Mouse (Mus musculus) lung, embryonic 14.5 days (tissue): Measurements from ENCODE around the gene Hspa4. TPM values are rescaled to one million over a fixed set of nuclear protein-coding genes. Genes with fewer than 3 reads are reported as not detected.
A peak's percentile ranks its signal among the peaks of the same experiment; 100 is the strongest.

Source experiments
- ATAC-seq: fragments of 200-750 bp; cut with Nextera tagmentation; 2 replicates; pipeline ENCODE4 v1.8.0; 2017; ENCODE audit warnings: mild to moderate bottlenecking, moderate TSS enrichment, moderate library complexity; ENCODE audit not compliant: insufficient read depth
- DNase-seq: peaks from one replicate; pipeline ENCODE4 v3.0.0-alpha.2; 2015
- H3K27ac ChIP-seq: fragments of 300-500 bp; sonication (generic); 2 replicates; pipeline ENCODE4 v1.5.1; 2014; ENCODE audit warnings: low read depth, mild to moderate bottlenecking, moderate library complexity
- H3K27me3 ChIP-seq: fragments of 300-500 bp; sonication (generic); 2 replicates; pipeline ENCODE4 v1.6.1; 2014; ENCODE audit warnings: low read length, control low read depth; ENCODE audit not compliant: insufficient read depth
- H3K36me3 ChIP-seq: fragments of 300-500 bp; sonication (generic); 2 replicates; pipeline ENCODE4 v1.6.1; 2014; ENCODE audit warnings: control low read depth; ENCODE audit not compliant: insufficient read depth
- H3K4me1 ChIP-seq: fragments of 300-500 bp; sonication (generic); 2 replicates; pipeline ENCODE4 v1.6.1; 2014; ENCODE audit warnings: antibody characterized with exemption, control low read depth; ENCODE audit not compliant: insufficient read depth
- H3K4me2 ChIP-seq: fragments of 300-500 bp; sonication (generic); 2 replicates; pipeline ENCODE4 v1.6.1; 2014; ENCODE audit warnings: mild to moderate bottlenecking
- H3K4me3 ChIP-seq: fragments of 300-500 bp; sonication (generic); 2 replicates; pipeline ENCODE4 v1.5.1; 2014; ENCODE audit warnings: low read depth, low read length
- H3K9ac ChIP-seq: fragments of 300-500 bp; sonication (generic); 2 replicates; pipeline ENCODE4 v1.6.1; 2014
- H3K9me3 ChIP-seq: fragments of 300-500 bp; sonication (generic); 2 replicates; pipeline ENCODE4 v1.6.1; 2016; ENCODE audit warnings: low read depth, low read length, control low read depth
- CTCF ChIP-seq: IDR thresholded peaks from 2 replicates; pipeline ENCODE4 v1.5.1; 2016; ENCODE audit warnings: antibody characterized with exemption, low read depth
- WGBS: fragments of 180-500 bp; shearing (Covaris S2); extraction: QIAGEN DNeasy Blood & Tissue Kit; methylation state at CpG from one replicate; pipeline ENCODE4 v1.1.7; 2014; 5-methylcytosine and 5-hydroxymethylcytosine counted together
- polyA plus RNA-seq: library from polyadenylated mRNA; unstranded; fragments of >200 nt; fragmentation: Nextera tagmentation; extraction: Ambion mirVana; gene quantifications from 2 replicates; pipeline ENCODE4 v1.2.1, GENCODE M21; 2014

The Hspa4 gene
- polyA plus RNA-seq, 1 experiment from 2014 or later = 109 TPM

- ATAC-seq = no peak
Measured at GRCm38 (mm10) chr11:53252186-53253119, 47.8 kb downstream of the Hspa4 start.

GRCm38 (mm10) chr11:53250796-53251195 is 49.5 kb downstream of the Hspa4 start:
- no peaks in the 10 kb centered on the region for H3K36me3 ChIP-seq
- peak; percentile 26 for DNase-seq
- H3K4me3 ChIP-seq = no peak overlapping the region
- ATAC-seq = no peak
- H3K27ac ChIP-seq = no peak overlapping the region
- H3K9me3 ChIP-seq = no peaks in the 10 kb centered on the region
- 76% methylated on average over 14 of the region's 14 CpGs for WGBS
- H3K27me3 ChIP-seq = no peaks in the 10 kb centered on the region
- no peaks in the 10 kb centered on the region for H3K4me1 ChIP-seq
- H3K4me2 ChIP-seq = no peak overlapping the region
- no peak overlapping the region for H3K9ac ChIP-seq
- TF ChIP-seq CTCF = no peak

More at GRCm38 (mm10) chr11:53252186-53253119, 47.8 kb downstream of the Hspa4 start:
- H3K9me3 ChIP-seq = no peaks in the 10 kb centered on the region
- no peaks in the 10 kb centered on the region for H3K36me3 ChIP-seq
- no peak overlapping the region for H3K4me3 ChIP-seq
- no peak overlapping the region for H3K27ac ChIP-seq
- TF ChIP-seq CTCF = no peak
- H3K27me3 ChIP-seq = no peaks in the 10 kb centered on the region
- no peaks in the 10 kb centered on the region for H3K4me1 ChIP-seq
- DNase-seq = no peak
- H3K4me2 ChIP-seq = no peak overlapping the region
- H3K9ac ChIP-seq = no peak overlapping the region
- WGBS = 89% methylated on average over 12 of the region's 12 CpGs

GRCm38 (mm10) chr11:53249686-53250085 is 50.6 kb downstream of the Hspa4 start:
- no peak for ATAC-seq
- 75% methylated on average over 5 of the region's 5 CpGs for WGBS
- DNase-seq = no peak

DNA sequence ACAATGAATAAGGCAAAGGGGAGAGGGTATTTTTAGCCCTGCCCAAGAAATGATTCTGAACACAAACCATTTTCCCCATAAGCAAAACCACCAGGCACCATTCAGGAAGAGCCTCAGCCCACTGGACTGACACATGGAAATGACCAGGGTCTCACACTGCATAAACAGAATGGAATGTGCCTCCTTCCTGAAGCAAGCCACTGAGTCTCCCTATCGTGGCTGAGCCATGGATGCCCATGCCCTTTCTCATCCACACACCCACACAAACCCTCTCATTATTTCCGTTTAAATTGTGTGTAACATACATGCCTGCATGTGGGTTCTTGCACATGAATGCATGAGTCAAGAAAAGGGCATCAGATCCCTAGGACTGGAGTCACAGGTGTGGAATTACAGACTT is 54.7 kb downstream of the Hspa4 start:
- DNase-seq = no peak
- Histone ChIP-seq H3K4me3 (no peak overlapping the region), H3K27me3 (no peaks in the 10 kb centered on the region), H3K4me2 (no peak overlapping the region), H3K36me3 (no peaks in the 10 kb centered on the region), H3K9me3 (no peaks in the 10 kb centered on the region), H3K9ac (no peak overlapping the region), H3K4me1 (no peaks in the 10 kb centered on the region), H3K27ac (no peak overlapping the region)
- no peak for TF ChIP-seq CTCF
- WGBS = 50% methylated on average over 2 of the region's 2 CpGs
- ATAC-seq = no peak

More at GRCm38 (mm10) chr11:53249686-53250085, 50.6 kb downstream of the Hspa4 start:
- H3K4me3 ChIP-seq = no peak overlapping the region
- no peak overlapping the region for H3K4me2 ChIP-seq
- H3K27ac ChIP-seq = no peak overlapping the region
- H3K9me3 ChIP-seq = no peaks in the 10 kb centered on the region
- H3K36me3 ChIP-seq = no peaks in the 10 kb centered on the region
- no peaks in the 10 kb centered on the region for H3K4me1 ChIP-seq
- H3K9ac ChIP-seq = no peak overlapping the region
- H3K27me3 ChIP-seq = no peaks in the 10 kb centered on the region
- no peak for TF ChIP-seq CTCF

DNA sequence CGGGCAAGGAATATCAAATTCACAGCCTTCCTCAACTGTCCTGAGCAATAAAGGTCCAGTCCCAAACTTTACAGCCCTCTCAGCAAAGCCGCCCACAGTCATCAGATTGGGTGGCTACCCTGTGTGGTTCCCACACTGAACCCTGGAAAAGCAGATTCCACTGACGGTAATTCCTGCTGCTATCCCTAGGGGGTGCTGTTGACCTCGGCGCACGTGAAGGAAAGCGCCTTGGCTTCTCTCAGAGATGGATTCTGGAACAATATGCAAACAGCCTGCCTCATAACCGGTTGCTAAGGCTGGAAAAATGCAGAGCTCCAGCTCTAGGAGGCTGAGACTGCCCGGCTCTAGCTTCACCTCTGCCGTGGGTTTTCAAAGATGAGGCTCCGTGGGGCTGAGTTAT is 57.1 kb downstream of the Hspa4 start:
- Histone ChIP-seq H3K27me3 (no peaks in the 10 kb centered on the region), H3K9ac (no peak overlapping the region), H3K4me2 (no peak overlapping the region), H3K4me3 (no peak overlapping the region), H3K4me1 (no peaks in the 10 kb centered on the region), H3K36me3 (no peaks in the 10 kb centered on the region), H3K9me3 (no peaks in the 10 kb centered on the region), H3K27ac (no peak overlapping the region)
- TF ChIP-seq CTCF = peak; percentile 75
- 47% methylated on average over 11 of the region's 11 CpGs for WGBS
- DNase-seq = peak; percentile 61
- ATAC-seq = no peak

- no peaks in the 10 kb centered on the region for H3K9me3 ChIP-seq
- DNase-seq (no peak), ATAC-seq (no peak)
- no peak overlapping the region for H3K4me3 ChIP-seq
- no peak overlapping the region for H3K4me2 ChIP-seq
- TF ChIP-seq CTCF = no peak
- H3K4me1 ChIP-seq = no peaks in the 10 kb centered on the region
- no peak overlapping the region for H3K9ac ChIP-seq
- H3K36me3 ChIP-seq = no peaks in the 10 kb centered on the region
- no peaks in the 10 kb centered on the region for H3K27me3 ChIP-seq
- WGBS = 41% methylated on average over 9 of the region's 9 CpGs
- no peak overlapping the region for H3K27ac ChIP-seq
Measured at GRCm38 (mm10) chr11:53233590-53233989, 66.7 kb downstream of the Hspa4 start.

GRCm38 (mm10) chr11:53231836-53232235 is 68.4 kb downstream of the Hspa4 start:
- H3K4me2 ChIP-seq = no peak overlapping the region
- H3K9me3 ChIP-seq = no peaks in the 10 kb centered on the region
- no peaks in the 10 kb centered on the region for H3K4me1 ChIP-seq
- no peak for DNase-seq
- no peaks in the 10 kb centered on the region for H3K36me3 ChIP-seq
- H3K9ac ChIP-seq = no peak overlapping the region
- H3K4me3 ChIP-seq = no peak overlapping the region
- no peaks in the 10 kb centered on the region for H3K27me3 ChIP-seq
- no peak for TF ChIP-seq CTCF
- 80% methylated on average over 5 of the region's 5 CpGs for WGBS
- ATAC-seq = no peak
- no peak overlapping the region for H3K27ac ChIP-seq
